Mouse (Mus musculus) stomach, postnatal 0 days (tissue): ENCODE data around the gene Gm16381.
"Not testable (repeated sequence)": the region's sequence is repeated elsewhere in the genome, so short reads cannot be mapped to it uniquely, and the experiment has no call there.

ENCODE experiments used
- CTCF ChIP-seq: IDR thresholded peaks from 2 replicates; pipeline ENCODE4 v1.5.1; 2016; ENCODE audit warnings: antibody characterized with exemption, low read depth, mild to moderate bottlenecking, moderate library complexity
- EP300 ChIP-seq: optimal IDR thresholded peaks from 2 replicates; pipeline ENCODE3; 2016; ENCODE audit warnings: antibody characterized with exemption

- not testable (repeated sequence) for TF ChIP-seq CTCF, EP300
Observed at GRCm38 (mm10) chr12:87601388-87601787, 43.0 kb downstream of the Gm16381 start.
